ENCODE assay signal across 12 mouse cellular contexts in the genomic region with DNA sequence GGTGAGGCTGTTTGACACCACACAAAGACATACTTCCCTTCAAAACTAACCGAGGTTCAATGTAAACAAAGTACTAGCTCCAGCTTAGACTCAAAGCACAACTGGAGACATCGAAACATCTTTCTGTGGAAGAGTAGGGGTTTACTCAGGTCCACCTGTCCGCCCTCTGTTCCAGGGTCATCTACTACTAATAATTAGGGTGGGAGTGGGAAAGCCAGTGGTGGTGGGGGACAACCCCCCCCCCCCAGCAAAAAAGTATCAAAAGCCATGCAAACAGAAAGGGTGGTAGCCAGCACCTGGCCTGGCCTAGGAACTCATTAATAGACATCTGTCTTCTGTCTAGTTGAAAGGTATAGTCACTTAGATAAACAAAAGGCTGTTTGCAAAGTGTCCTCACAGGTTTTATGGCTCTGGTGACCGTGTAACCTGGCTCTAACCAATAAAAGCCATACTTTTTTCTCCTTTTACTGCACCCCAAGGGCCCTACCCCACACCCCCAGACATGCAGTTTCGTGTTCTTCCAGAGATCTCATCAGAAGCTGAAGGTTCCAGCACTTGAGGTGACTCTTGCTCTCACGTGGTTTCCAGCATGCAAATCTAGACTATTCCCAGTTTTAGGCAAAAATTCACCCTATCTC.
"Had no signal": no experiment of that assay in that cellular context is flagged by ENCODE, and none has a peak within 500 bp of the region (broad histone marks: within the 10 kb centered on the region; RNA-seq: fewer than 3 reads in every experiment).

No protein-coding gene starts in this region.

- DNase-seq: kidney, postnatal 36 days; left cerebral cortex, postnatal 4 days; lung, embryonic 14.5 days; lung, postnatal 10 days; lung, postnatal 4 days; midbrain, embryonic 14.5 days; retina, postnatal 1 day; right cerebral cortex, postnatal 14 days had no signal

- H3K27me3 ChIP-seq: hindbrain, embryonic 15.5 days; limb, embryonic 13.5 days; liver, embryonic 15.5 days; neural tube, embryonic 12.5 days had no signal

- H3K27ac ChIP-seq: limb, embryonic 13.5 days; liver, embryonic 15.5 days; neural tube, embryonic 12.5 days had no signal

- H3K4me3 ChIP-seq: neural tube, embryonic 12.5 days had no signal
